20 mouse cellular contexts compared by ENCODE assay signal in the genomic region with DNA sequence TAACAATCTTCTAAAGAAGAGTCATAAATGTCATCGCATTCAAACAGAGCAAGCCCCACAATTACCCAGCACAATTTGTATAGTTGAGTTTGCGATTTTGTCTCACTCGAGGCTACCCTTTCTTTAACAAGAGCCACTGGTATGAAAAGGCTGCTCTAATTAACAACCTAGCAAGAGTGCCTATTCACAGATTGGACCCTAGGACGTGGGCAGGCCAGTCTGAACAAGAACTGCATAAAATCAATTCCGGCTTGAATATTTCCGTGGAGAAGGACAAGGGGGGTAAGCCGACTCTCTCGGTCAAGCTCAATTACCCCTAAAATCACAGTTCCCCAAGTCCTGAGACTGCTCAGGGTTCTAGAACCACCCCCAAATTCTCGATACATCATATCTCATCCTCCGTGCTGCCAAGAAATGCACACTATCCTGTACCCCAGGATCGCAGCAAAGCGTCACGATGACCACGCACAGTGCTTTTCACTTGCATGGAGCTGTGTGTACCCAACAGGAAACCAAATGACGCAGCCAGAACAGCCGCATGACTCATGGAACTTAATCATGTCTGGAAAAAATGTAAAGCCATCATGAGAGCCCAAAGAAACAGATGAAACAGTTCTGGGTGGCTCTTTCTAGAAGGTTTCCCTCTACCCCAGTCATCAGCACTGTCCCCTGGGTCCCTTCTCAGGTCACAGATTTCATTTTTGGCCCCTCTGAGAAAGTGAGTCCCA.
DNase-seq lines count a peak whose midpoint lies in the region; TF ChIP-seq lines count a peak whose summit lies in the region.
"Had no signal": no experiment of that assay in that cellular context is flagged by ENCODE, and none has a peak within 500 bp of the region (broad histone marks: within the 10 kb centered on the region; RNA-seq: fewer than 3 reads in every experiment).

No protein-coding gene starts in this region.

- H3K9me3 ChIP-seq in heart, embryonic 10.5 days: no peaks in the 10 kb centered on the region
- H3K9me3 ChIP-seq: embryonic facial prominence, embryonic 15.5 days; G1E; hindbrain, embryonic 10.5 days; limb, embryonic 13.5 days; liver, embryonic 12.5 days; midbrain, embryonic 13.5 days had no signal

- TF ChIP-seq CTCF in thymus, adult 2 months (IDR thresholded peaks at IDR 0.05; ENCODE audit: borderline replicate concordance, control insufficient read depth, extremely low read depth, insufficient read depth, low read length, poor library complexity): no peak

- H3K27me3 ChIP-seq in heart, embryonic 10.5 days (ENCODE audit: insufficient read depth, poor library complexity, severe bottlenecking): no peaks in the 10 kb centered on the region
- H3K27me3 ChIP-seq in thymus, adult 2 months (ENCODE audit: control insufficient read depth, insufficient read depth, low read length): no peaks in the 10 kb centered on the region
- H3K27me3 ChIP-seq: embryonic facial prominence, embryonic 15.5 days; limb, embryonic 13.5 days; liver, embryonic 12.5 days; midbrain, embryonic 13.5 days had no signal

- no peak for TF ChIP-seq POLR2A in thymus, adult 2 months (IDR thresholded peaks at IDR 0.05; ENCODE audit: control insufficient read depth, extremely low read depth, insufficient read depth, low read length, poor library complexity)

- intact Hi-C loops in heart, postnatal 14 days (cut with DNase I): no loop called here

- peak; percentile 72 for DNase-seq in heart, adult 11 months
- no peak for DNase-seq in heart, embryonic 10.5 days (ENCODE audit: low spot score)
- peak; percentile 90 for DNase-seq in 416B (ENCODE audit: low read depth)
- peak; percentile 67 for DNase-seq in brain, adult 2 months (ENCODE audit: low read depth, low spot score)
- DNase-seq in induced T-regulatory cell, adult 2 months (ENCODE audit: low read depth): peak; percentile 13
- no peak for DNase-seq in heart, postnatal 14 days
- no peak for DNase-seq in thymus, adult 2 months
- DNase-seq: adrenal gland, adult 2 months; cerebellum, adult 8-10 months; gastrocnemius, postnatal 36 days; kidney, postnatal 25 days; lung, adult 18-20 months; lung, postnatal 10 days; thymus, postnatal 25 days had no signal

- H3K27ac ChIP-seq in heart, embryonic 10.5 days: no peak overlapping the region
- H3K27ac ChIP-seq in thymus, adult 2 months (ENCODE audit: control insufficient read depth, insufficient read depth, low read length): no peak overlapping the region
- H3K27ac ChIP-seq: embryonic facial prominence, embryonic 15.5 days; hindbrain, embryonic 10.5 days; limb, embryonic 13.5 days; liver, embryonic 12.5 days had no signal

- no peak overlapping the region for H3K4me3 ChIP-seq in heart, embryonic 10.5 days
- no peak overlapping the region for H3K4me3 ChIP-seq in thymus, adult 2 months (ENCODE audit: control insufficient read depth, insufficient read depth, low read length)
- H3K4me3 ChIP-seq: embryonic facial prominence, embryonic 15.5 days; hindbrain, embryonic 10.5 days; limb, embryonic 13.5 days; liver, embryonic 12.5 days; midbrain, embryonic 13.5 days had no signal

- WGBS in heart, embryonic 10.5 days: 91% methylated on average over 16 of the region's 16 CpGs
- 89% methylated on average over 16 of the region's 16 CpGs for WGBS in thymus, adult 2 months

- H3K4me1 ChIP-seq in heart, embryonic 10.5 days: peaks cover 19% of the 10 kb centered on the region
- peaks cover 9% of the 10 kb centered on the region for H3K4me1 ChIP-seq in thymus, adult 2 months (replicated peaks; ENCODE audit: control insufficient read depth, insufficient read depth, low read length)

- no peaks in the 10 kb centered on the region for H3K36me3 ChIP-seq in heart, embryonic 10.5 days
- no peaks in the 10 kb centered on the region for H3K36me3 ChIP-seq in thymus, adult 2 months (ENCODE audit: control insufficient read depth, insufficient read depth, low read length)
- H3K36me3 ChIP-seq: embryonic facial prominence, embryonic 15.5 days; G1E; limb, embryonic 13.5 days; midbrain, embryonic 13.5 days had no signal

Comparison
In these comparisons a context has a peak if more than half of its experiments do, and no peak if none do; other contexts are left out.
1. DNase-seq: peak in heart, adult 11 months (single experiment), 416B (single experiment), brain, adult 2 months (single experiment) and induced T-regulatory cell, adult 2 months (single experiment); none in heart, embryonic 10.5 days (single experiment), heart, postnatal 14 days (0 of 2) and thymus, adult 2 months (single experiment).